Mouse (Mus musculus) embryonic fibroblast, embryonic 13.5 days (primary cell): ENCODE measurements at regions not wholly inside any gene's neighbourhood (a gene's known extent, or its start where the extent isn't known, plus 50 kb on each side); places are given as distances from the start of the nearest gene placed in this dataset.
A peak's percentile ranks its signal among the peaks of the same experiment; 100 is the strongest.
"Not testable (repeated sequence)": the region's sequence is repeated elsewhere in the genome, so short reads cannot be mapped to it uniquely, and the experiment has no call there.

Source experiments
- H3K27ac ChIP-seq: 2 replicates; pipeline ENCODE4 v1.5.1; 2012; ENCODE audit warnings: low read length, control low read depth, inconsistent platforms; ENCODE audit not compliant: insufficient read depth
- H3K4me1 ChIP-seq: 2 replicates; pipeline ENCODE4 v1.6.1; 2011; ENCODE audit warnings: low read length; ENCODE audit not compliant: control insufficient read depth, insufficient read depth
- H3K4me3 ChIP-seq: 2 replicates; pipeline ENCODE4 v1.5.1; 2011; ENCODE audit warnings: mild to moderate bottlenecking, control low read depth, low read length; ENCODE audit not compliant: insufficient read depth
- CTCF ChIP-seq: IDR thresholded peaks from 2 replicates; pipeline ENCODE4 v1.5.1; 2011; ENCODE audit warnings: mild to moderate bottlenecking, control low read depth, low read length, moderate library complexity, borderline replicate concordance; ENCODE audit not compliant: insufficient read depth
- POLR2A ChIP-seq: IDR thresholded peaks from 2 replicates; pipeline ENCODE4 v1.6.1; 2011; ENCODE audit warnings: low read depth, mild to moderate bottlenecking, control low read depth, low read length, moderate library complexity

DNA sequence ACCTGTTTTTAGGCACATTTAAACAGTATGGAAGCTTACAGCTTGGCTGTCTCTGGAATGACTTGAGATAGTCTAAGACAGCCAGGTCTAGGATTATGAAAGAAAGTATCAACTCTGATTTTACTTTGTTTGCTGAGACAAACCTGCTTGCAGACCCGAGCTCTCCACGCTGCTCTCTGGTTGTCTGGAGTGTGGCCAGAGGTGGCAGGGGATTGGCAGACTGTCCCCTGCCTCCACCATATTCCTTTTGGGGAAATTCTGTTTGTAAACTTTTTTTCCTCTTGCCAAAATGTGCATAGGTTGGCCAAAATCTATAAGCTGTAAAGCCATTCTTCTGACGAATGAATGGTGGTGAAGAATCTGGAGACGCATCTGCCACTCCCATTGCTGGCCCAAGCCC is 143.1 kb upstream of the Fer start:
- TF ChIP-seq CTCF = no peak
- no peak for TF ChIP-seq POLR2A
- Histone ChIP-seq H3K4me1 (no peaks in the 10 kb centered on the region; the same call in none of the 2 replicates), H3K27ac (peak overlapping the region; percentile 91), H3K4me3 (no peak overlapping the region)

DNA sequence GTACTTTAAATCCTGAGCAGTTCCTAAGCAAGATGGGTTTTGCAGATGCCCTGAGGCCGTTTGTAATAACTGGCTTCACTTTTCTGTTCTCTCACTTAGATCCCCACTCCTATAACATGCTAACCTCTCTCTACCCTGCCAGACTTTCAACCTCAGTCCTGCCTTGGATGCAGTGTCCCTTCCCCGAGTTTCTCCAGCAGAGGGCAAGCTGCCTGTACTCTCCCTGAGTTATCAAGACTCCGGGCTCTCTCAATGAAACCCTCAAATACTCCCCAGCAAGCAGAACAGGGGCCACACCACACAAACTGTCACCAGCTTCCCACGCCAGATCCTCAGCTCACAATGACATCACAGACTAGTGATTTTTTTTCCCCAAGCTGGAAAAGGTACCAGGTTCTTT is 142.0 kb upstream of the Fer start:
- no peak overlapping the region for H3K4me3 ChIP-seq
- TF ChIP-seq POLR2A = no peak
- TF ChIP-seq CTCF = peak; percentile 47; the same call in 1 of the 2 replicates
- peak overlapping the region; percentile 66 for H3K27ac ChIP-seq
- H3K4me1 ChIP-seq = peaks cover under 1% of the 10 kb centered on the region

DNA sequence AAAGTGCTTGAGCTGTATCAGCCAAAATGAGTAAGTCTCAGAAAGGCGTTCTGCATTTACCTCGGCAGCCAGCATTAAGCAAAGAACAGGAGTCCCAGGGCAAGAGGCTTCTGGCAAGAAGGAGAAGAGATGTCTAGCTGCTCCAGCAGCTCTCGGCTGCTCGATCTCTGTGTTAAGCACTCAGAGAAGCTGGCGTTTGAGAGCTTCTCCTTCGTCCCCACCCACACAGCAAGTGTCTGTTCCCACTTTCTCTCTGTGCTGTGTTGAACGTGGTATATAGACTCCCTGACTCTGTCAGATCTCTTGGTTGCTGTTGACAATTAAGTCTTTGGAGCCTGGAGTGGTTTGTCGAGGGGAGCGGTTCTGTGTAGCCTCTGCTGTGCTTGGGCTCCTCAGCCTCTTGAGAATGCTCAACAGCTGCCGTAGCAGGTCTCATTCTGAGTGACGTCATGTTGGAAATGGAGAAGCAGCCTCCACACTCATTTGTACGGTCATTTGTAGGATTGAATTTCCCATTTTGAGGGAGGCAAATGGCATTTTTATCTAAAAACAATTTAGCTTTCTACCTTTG is 140.3 kb upstream of the Fer start:
- no peak overlapping the region for H3K4me3 ChIP-seq
- peaks cover 5% of the 10 kb centered on the region for H3K4me1 ChIP-seq
- TF ChIP-seq CTCF = no peak
- TF ChIP-seq POLR2A = no peak
- no peak overlapping the region for H3K27ac ChIP-seq

DNA sequence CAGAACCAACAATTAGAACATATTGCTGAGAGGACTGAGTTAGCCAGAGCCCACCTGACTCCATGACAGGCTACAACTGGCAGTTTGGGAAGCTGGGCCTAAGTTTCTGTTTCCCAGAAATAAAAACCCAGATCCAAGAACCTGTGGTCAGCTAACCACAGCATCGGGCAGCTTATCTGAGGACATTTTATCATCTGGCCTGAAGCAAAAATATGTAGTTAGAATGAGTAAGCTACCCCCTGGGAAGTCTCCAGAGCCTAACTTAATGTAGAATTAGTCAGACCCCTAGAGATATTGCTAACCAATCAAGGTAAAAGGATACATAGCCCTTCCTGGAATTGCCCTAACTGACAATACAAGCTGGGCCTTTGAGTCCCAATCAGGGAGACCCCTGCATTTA is 124.7 kb upstream of the Fer start:
- TF ChIP-seq CTCF (no peak), POLR2A (no peak)
- Histone ChIP-seq H3K4me1 (no peaks in the 10 kb centered on the region), H3K27ac (peak overlapping the region; percentile 97), H3K4me3 (no peak overlapping the region)

DNA sequence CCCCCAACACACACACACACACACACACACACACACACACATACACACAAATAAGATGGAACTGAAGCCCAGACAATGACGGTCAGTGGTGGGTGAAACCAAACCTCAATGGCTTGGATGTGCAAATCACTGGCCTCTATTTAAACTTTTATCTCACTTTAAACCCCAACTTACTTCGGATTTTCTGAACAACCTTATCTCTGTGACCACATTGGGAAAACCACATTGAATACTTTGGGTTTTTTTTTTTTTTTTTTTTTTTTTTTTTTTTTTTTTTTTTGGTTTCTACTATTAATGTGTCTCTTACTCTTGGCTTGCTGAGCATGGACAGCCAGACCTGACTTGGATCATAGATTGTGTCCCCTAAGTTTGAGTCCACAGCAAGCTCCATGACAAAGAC is 123.2 kb upstream of the Fer start:
- Histone ChIP-seq H3K4me3 (no peak overlapping the region), H3K4me1 (no peaks in the 10 kb centered on the region), H3K27ac (peak overlapping the region; percentile 65; the same call in 1 of the 2 replicates)
- TF ChIP-seq CTCF (no peak), POLR2A (no peak)

DNA sequence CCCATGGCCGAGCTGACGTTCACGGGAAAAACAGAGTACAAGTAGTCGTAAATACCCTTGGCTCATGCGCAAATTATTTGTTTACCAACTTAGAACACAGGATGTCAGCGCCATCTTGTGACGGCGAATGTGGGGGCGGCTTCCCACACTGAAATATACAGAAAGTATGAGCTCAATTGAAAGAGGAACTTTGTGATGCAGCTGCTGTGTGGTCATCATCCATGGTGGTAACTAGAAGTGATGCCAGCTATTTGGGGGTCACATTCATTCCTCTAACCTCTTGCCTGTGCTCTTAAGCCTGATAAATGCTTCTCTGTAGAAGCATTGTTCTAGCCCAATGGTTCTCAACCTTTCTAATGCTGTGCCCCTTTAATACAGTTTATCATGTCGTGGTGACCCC is 113.6 kb upstream of the Fer start:
- not testable (repeated sequence) for H3K4me1 ChIP-seq, H3K4me3 ChIP-seq
- H3K27ac ChIP-seq = peak overlapping the region; percentile 31; the same call in 1 of the 2 replicates

DNA sequence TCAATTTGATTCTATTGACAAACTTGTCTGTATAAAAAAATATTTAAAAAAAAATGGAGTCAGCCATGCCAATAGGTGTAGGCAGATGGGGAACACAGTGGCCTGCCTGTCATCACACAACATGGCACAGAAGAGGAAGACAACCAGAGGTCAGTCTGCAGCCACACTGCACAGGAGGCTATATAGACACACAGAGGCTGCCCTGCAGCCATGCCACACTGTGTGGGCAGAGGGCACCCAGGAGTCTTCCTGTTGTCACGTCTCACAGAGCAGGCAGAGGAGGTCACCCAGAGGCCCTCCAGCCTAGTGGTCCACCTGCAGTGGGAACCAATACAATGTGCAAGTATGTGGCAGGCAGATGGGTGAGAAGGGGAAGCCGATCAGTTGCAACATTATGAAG is 108.5 kb upstream of the Fer start:
- Histone ChIP-seq H3K27ac (no peak overlapping the region), H3K4me3 (no peak overlapping the region), H3K4me1 (no peaks in the 10 kb centered on the region)
- TF ChIP-seq POLR2A (no peak), CTCF (no peak)

DNA sequence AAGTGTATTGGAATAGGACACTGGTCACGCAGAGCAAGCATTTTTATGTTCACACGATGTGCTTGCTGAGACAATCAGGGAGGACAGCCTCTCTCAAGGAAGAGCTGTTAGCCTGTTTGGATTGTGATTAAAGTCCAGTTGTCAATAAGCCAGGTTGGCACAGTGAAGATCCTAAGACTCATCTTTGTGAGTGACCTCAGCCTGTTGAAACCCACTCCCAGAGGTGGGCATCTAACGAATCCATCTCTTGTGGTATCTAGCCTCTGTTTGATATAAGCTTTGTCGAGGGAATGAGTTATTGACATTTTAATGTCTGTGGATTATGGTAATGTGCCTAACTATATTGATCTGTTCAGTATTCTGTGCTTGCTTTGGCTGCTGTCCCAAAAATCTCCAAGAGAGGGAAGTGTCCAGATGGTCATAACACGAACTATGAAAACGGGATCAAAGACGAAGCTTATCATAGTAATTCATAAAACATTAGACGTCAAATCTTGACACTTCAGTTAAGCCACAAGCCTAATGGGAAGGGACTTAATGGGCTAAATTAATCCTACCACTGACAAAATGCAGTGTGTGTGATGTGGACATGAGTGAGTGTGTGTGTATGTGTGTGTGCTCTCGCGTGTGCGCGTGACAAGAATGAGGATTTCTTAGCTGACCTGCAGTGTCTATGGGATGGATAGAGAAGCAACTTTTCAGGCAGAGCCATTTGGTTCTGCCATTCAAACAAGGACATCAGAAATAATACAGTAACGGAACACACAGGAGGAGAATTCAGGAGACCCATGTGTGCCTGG is 104.8 kb upstream of the Fer start:
- no peak overlapping the region for H3K4me3 ChIP-seq
- no peak overlapping the region for H3K27ac ChIP-seq
- H3K4me1 ChIP-seq = no peaks in the 10 kb centered on the region
- no peak for TF ChIP-seq POLR2A
- TF ChIP-seq CTCF = no peak

DNA sequence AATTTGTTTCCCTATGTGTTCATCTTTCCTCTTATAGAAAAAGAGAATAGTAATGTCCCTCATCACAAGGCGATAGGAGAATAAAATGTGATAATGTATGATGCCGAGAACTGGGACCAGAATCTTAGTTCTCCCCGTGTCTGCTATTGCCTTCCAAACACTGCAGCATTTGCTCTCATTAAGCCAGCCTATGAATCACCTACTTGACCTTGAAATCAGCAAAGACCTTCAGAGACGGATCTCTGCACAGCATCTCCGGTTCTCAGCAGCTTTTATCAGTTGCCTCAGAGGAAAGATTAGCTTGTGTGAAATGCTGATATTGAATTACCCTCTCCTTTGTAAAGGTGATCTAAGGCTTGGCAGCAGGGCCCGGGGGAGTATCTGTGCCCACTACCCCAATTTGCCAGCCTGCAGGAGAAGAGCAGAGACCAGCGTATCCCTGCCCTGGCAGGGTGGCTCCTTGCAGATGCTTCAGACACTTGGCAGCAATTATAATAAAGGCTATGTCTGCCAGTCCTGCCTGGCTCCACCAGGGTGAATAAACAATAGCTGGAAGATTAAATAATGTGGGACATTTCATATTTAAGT is 104.0 kb upstream of the Fer start:
- Histone ChIP-seq H3K27ac (no peak overlapping the region), H3K4me3 (no peak overlapping the region), H3K4me1 (no peaks in the 10 kb centered on the region)
- TF ChIP-seq POLR2A (no peak), CTCF (no peak)

DNA sequence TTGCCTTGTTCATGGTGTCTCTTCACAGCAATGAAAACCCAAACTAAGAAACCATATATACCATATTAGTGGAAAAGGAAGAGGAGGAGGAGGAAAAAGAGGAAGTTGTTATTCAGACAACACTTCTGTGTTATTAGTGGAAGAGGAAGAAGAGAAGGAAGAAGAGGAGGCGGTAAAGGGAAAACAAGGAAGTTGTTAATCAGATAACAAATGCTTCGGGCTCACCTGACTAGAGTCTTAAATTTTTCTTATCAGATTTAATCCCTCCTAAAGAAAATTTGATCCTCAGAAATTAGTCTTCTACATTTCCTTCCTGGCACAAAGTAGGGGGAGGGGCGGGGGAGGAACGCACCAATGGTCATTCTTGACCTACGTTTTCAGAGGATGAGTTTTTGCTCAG is 101.8 kb upstream of the Fer start:
- no peak overlapping the region for H3K27ac ChIP-seq
- TF ChIP-seq POLR2A = no peak
- no peak for TF ChIP-seq CTCF
- no peaks in the 10 kb centered on the region for H3K4me1 ChIP-seq
- no peak overlapping the region for H3K4me3 ChIP-seq
